Mouse (Mus musculus) erythroblast, embryonic 14.5 days (primary cell): ENCODE results near the gene Sec13.

Experiments used
- GATA1 ChIP-seq: IDR thresholded peaks from 2 replicates; pipeline ENCODE4 v1.6.1; 2012; ENCODE audit warnings: low read length, inconsistent platforms, mixed read lengths
- TAL1 ChIP-seq: IDR thresholded peaks from 3 replicates; pipeline ENCODE4 v1.6.1; 2012; ENCODE audit warnings: low read length, inconsistent platforms, mixed read lengths

GRCm38 (mm10) chr6:113737318-113738046 lies 3.1 kb downstream of the Sec13 start:
- TF ChIP-seq GATA1 (no peak), TAL1 (no peak)
